Mouse (Mus musculus): ENCODE measurements around the gene Armc5.

DNA sequence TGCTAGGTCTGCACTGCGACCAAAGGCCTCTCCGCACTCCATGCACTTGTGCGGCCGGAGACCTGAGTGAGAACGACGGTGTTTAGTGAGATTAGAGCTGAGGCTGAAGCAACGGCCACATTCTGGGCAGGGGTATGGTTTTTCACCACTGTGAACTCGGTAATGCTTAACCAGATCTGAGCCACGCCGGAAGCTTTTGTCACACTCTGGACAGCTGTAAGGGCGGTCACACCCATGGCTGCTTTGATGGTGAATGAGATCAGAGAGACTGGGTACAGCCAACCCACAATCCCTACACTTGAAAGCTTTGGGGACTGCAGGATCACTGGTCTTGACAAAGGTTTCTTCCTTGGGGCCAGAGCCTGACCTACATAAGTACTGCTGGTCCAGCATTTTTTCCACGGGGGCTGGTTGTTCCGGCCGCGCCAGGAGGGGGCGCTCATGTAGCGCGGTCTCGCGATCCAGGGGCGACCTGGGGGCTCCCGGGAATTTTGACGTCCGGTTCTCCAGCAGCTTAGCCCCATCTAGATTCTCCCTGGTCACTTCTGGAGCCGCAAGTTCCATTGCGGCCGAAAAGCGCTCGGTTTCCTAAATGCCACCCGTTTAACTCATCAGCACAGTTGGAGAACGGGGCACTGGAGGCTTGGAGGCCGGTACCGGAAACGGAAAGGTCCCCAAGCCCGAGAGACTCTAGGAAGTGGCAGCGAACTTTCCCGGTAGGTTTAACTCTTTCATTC lies at the start of gene Armc5:
- TF ChIP-seq RAD21 (IDR thresholded peaks at IDR 0.05; ENCODE audit: low read depth, low read length) (peak; percentile 60), EP300 (IDR thresholded peaks at IDR 0.05; ENCODE audit: low read depth in 1 of 2, low read length in 2 of 2) (no peak), CTCF (IDR thresholded peaks at IDR 0.05 in 2 of 3, conservative IDR thresholded peaks at IDR 0.05 in 1 of 3; ENCODE audit: control insufficient read depth in 1 of 3, insufficient read depth in 1 of 3, low read depth in 2 of 3, low read length in 3 of 3, poor library complexity in 1 of 3, severe bottlenecking in 1 of 3) (peak; percentile 65 to 95 (median 88)), GATA1 (IDR thresholded peaks at IDR 0.05; ENCODE audit: low read depth, low read length) (no peak), POLR2A (IDR thresholded peaks at IDR 0.05; ENCODE audit: control insufficient read depth in 1 of 2, insufficient read depth in 1 of 2, low read depth in 1 of 2, low read length in 2 of 2, poor library complexity in 1 of 2) (peak; percentile 2 to 39; a peak in 1 of 4 replicates)

Measured in MEL (cell line).